Mouse (Mus musculus) lung, embryonic 14.5 days (tissue): ENCODE measurements around the gene Znhit2. TPM values are rescaled to one million over a fixed set of nuclear protein-coding genes. Genes with fewer than 3 reads are reported as not detected.

ENCODE experiments used
- ATAC-seq: fragments of 200-750 bp; cut with Nextera tagmentation; 2 replicates; pipeline ENCODE4 v1.8.0; 2017; ENCODE audit warnings: mild to moderate bottlenecking, moderate TSS enrichment, moderate library complexity; ENCODE audit not compliant: insufficient read depth
- DNase-seq: peaks from one replicate; pipeline ENCODE4 v3.0.0-alpha.2; 2015
- H3K27ac ChIP-seq: fragments of 300-500 bp; sonication (generic); 2 replicates; pipeline ENCODE4 v1.5.1; 2014; ENCODE audit warnings: low read depth, mild to moderate bottlenecking, moderate library complexity
- H3K27me3 ChIP-seq: fragments of 300-500 bp; sonication (generic); 2 replicates; pipeline ENCODE4 v1.6.1; 2014; ENCODE audit warnings: low read length, control low read depth; ENCODE audit not compliant: insufficient read depth
- H3K36me3 ChIP-seq: fragments of 300-500 bp; sonication (generic); 2 replicates; pipeline ENCODE4 v1.6.1; 2014; ENCODE audit warnings: control low read depth; ENCODE audit not compliant: insufficient read depth
- H3K4me1 ChIP-seq: fragments of 300-500 bp; sonication (generic); 2 replicates; pipeline ENCODE4 v1.6.1; 2014; ENCODE audit warnings: antibody characterized with exemption, control low read depth; ENCODE audit not compliant: insufficient read depth
- H3K4me2 ChIP-seq: fragments of 300-500 bp; sonication (generic); 2 replicates; pipeline ENCODE4 v1.6.1; 2014; ENCODE audit warnings: mild to moderate bottlenecking
- H3K4me3 ChIP-seq: fragments of 300-500 bp; sonication (generic); 2 replicates; pipeline ENCODE4 v1.5.1; 2014; ENCODE audit warnings: low read depth, low read length
- H3K9ac ChIP-seq: fragments of 300-500 bp; sonication (generic); 2 replicates; pipeline ENCODE4 v1.6.1; 2014
- H3K9me3 ChIP-seq: fragments of 300-500 bp; sonication (generic); 2 replicates; pipeline ENCODE4 v1.6.1; 2016; ENCODE audit warnings: low read depth, low read length, control low read depth
- CTCF ChIP-seq: IDR thresholded peaks from 2 replicates; pipeline ENCODE4 v1.5.1; 2016; ENCODE audit warnings: antibody characterized with exemption, low read depth
- WGBS: fragments of 180-500 bp; shearing (Covaris S2); extraction: QIAGEN DNeasy Blood & Tissue Kit; methylation state at CpG from one replicate; pipeline ENCODE4 v1.1.7; 2014; 5-methylcytosine and 5-hydroxymethylcytosine counted together
- polyA plus RNA-seq: library from polyadenylated mRNA; unstranded; fragments of >200 nt; fragmentation: Nextera tagmentation; extraction: Ambion mirVana; gene quantifications from 2 replicates; pipeline ENCODE4 v1.2.1, GENCODE M21; 2014

The Znhit2 gene
- polyA plus RNA-seq, 1 experiment from 2014 or later, result 34.3 TPM

- peak overlapping the region; percentile 91 for H3K9ac ChIP-seq
- peak overlapping the region; percentile 86 for H3K4me3 ChIP-seq
- H3K27ac ChIP-seq, result 0 out of 2 replicates have a peak overlapping the region, but pooled peaks have one; percentile 69
- no peaks in the 10 kb centered on the region for H3K9me3 ChIP-seq
- peaks cover 38% of the 10 kb centered on the region for H3K36me3 ChIP-seq
- peaks cover 12% of the 10 kb centered on the region; the same call in 1 of the 2 replicates for H3K4me1 ChIP-seq
- DNase-seq, result no peak
- H3K4me2 ChIP-seq, result peak overlapping the region; percentile 74
- no peaks in the 10 kb centered on the region for H3K27me3 ChIP-seq
- no peak for TF ChIP-seq CTCF
- 29% methylated on average over 5 of the region's 5 CpGs for WGBS
- peak; percentile 0; the same call in 1 of the 2 replicates for ATAC-seq
These were observed 2.5 kb upstream of the Znhit2 start for GRCm38 (mm10) chr19:6058513-6058912.

- DNase-seq, result no peak
- Histone ChIP-seq H3K9ac (peak overlapping the region; percentile 91), H3K27me3 (no peaks in the 10 kb centered on the region), H3K4me1 (peaks cover 12% of the 10 kb centered on the region; the same call in 1 of the 2 replicates), H3K4me2 (peak overlapping the region; percentile 74), H3K9me3 (no peaks in the 10 kb centered on the region), H3K36me3 (peaks cover 33% of the 10 kb centered on the region), H3K27ac (no peak overlapping the region), H3K4me3 (peak overlapping the region; percentile 86)
- no peak for TF ChIP-seq CTCF
- 74% methylated on average over 5 of the region's 5 CpGs for WGBS
- no peak for ATAC-seq
These were observed 2.0 kb upstream of the Znhit2 start for GRCm38 (mm10) chr19:6058966-6059365.

GRCm38 (mm10) chr19:6061641-6062302 lies 780 bp downstream of the Znhit2 start:
- Histone ChIP-seq H3K9me3 (no peaks in the 10 kb centered on the region), H3K9ac (peak overlapping the region; percentile 92), H3K4me1 (peaks cover 14% of the 10 kb centered on the region; the same call in 1 of the 2 replicates), H3K27me3 (no peaks in the 10 kb centered on the region), H3K4me2 (peak overlapping the region; percentile 100), H3K4me3 (peak overlapping the region; percentile 90), H3K27ac (peak overlapping the region; percentile 95), H3K36me3 (peaks cover 14% of the 10 kb centered on the region)
- TF ChIP-seq CTCF, result no peak
- DNase-seq (peak; percentile 62), ATAC-seq (no peak)
- under 1% methylated on average over 44 of the region's 44 CpGs for WGBS

- DNase-seq, result no peak
- WGBS, result 43% methylated on average over 5 of the region's 5 CpGs
- Histone ChIP-seq H3K27ac (no peak overlapping the region), H3K27me3 (no peaks in the 10 kb centered on the region), H3K4me3 (peak overlapping the region; percentile 90), H3K4me1 (peaks cover 19% of the 10 kb centered on the region; the same call in 1 of the 2 replicates), H3K4me2 (peak overlapping the region; percentile 100), H3K9me3 (no peaks in the 10 kb centered on the region), H3K36me3 (peaks cover 14% of the 10 kb centered on the region), H3K9ac (peak overlapping the region; percentile 92)
- no peak for ATAC-seq
- TF ChIP-seq CTCF, result no peak
These were observed 1.4 kb downstream of the Znhit2 start for GRCm38 (mm10) chr19:6062418-6062817.

- DNase-seq (no peak), ATAC-seq (no peak)
- no peak overlapping the region for H3K27ac ChIP-seq
- no peak overlapping the region; the same call in 1 of the 2 replicates for H3K9ac ChIP-seq
- no peak for TF ChIP-seq CTCF
- H3K27me3 ChIP-seq, result no peaks in the 10 kb centered on the region
- peaks cover 19% of the 10 kb centered on the region; the same call in 1 of the 2 replicates for H3K4me1 ChIP-seq
- peak overlapping the region; percentile 100; the same call in 1 of the 2 replicates for H3K4me2 ChIP-seq
- H3K36me3 ChIP-seq, result peaks cover 14% of the 10 kb centered on the region
- WGBS, result 91% methylated on average over 6 of the region's 6 CpGs
- no peaks in the 10 kb centered on the region for H3K9me3 ChIP-seq
- peak overlapping the region; percentile 90; the same call in 1 of the 2 replicates for H3K4me3 ChIP-seq
These were observed 2.1 kb downstream of the Znhit2 start for GRCm38 (mm10) chr19:6063081-6063480.

GRCm38 (mm10) chr19:6066571-6066970 lies 5.6 kb downstream of the Znhit2 start:
- ATAC-seq, result no peak
- H3K27me3 ChIP-seq, result no peaks in the 10 kb centered on the region

GRCm38 (mm10) chr19:6067011-6067723 lies 6.2 kb downstream of the Znhit2 start:
- no peaks in the 10 kb centered on the region for H3K9me3 ChIP-seq
- WGBS, result under 1% methylated on average over 30 of the region's 30 CpGs
- H3K27me3 ChIP-seq, result no peaks in the 10 kb centered on the region
- H3K36me3 ChIP-seq, result peaks cover 29% of the 10 kb centered on the region
- TF ChIP-seq CTCF, result peak; percentile 87
- H3K27ac ChIP-seq, result peak overlapping the region; percentile 61; the same call in 1 of the 2 replicates
- DNase-seq, result peak; percentile 87
- peak overlapping the region; percentile 35 for H3K9ac ChIP-seq
- ATAC-seq, result peak; percentile 48
- peak overlapping the region; percentile 89 for H3K4me2 ChIP-seq
- H3K4me3 ChIP-seq, result peak overlapping the region; percentile 41
- H3K4me1 ChIP-seq, result peaks cover 16% of the 10 kb centered on the region; the same call in 1 of the 2 replicates

More at GRCm38 (mm10) chr19:6066571-6066970, 5.6 kb downstream of the Znhit2 start:
- TF ChIP-seq CTCF, result no peak
- Histone ChIP-seq H3K36me3 (peaks cover 29% of the 10 kb centered on the region), H3K27ac (no peak overlapping the region), H3K9ac (peak overlapping the region; percentile 35; the same call in 1 of the 2 replicates), H3K4me2 (peak overlapping the region; percentile 89), H3K9me3 (no peaks in the 10 kb centered on the region), H3K4me1 (peaks cover 19% of the 10 kb centered on the region; the same call in 1 of the 2 replicates), H3K4me3 (peak overlapping the region; percentile 41)
- DNase-seq, result no peak
- WGBS, result 28% methylated on average over 5 of the region's 5 CpGs
